Mouse (Mus musculus): ENCODE measurements around the gene Atp12a.

DNA sequence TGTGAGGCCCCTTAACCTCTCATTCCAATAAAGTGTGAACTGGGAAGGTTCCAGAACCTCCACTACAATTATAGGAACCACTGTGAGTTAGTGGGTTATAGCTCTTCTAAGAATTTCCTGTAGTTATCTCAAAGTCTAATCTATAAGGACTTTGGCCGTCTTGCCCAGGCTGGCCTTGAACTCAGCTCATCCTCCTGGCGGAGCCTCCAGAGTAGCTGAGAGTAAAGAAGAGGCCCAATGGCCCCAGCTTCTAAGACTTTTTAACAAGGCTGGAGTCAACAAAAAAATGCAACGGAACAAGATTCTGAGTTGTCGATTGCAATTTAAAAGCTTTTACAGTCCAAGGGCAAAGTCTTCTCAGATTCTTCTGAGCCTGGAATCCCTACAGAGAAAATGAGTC is 48.5 kb upstream of the Atp12a start:
- TF ChIP-seq CTCF (IDR thresholded peaks at IDR 0.05; ENCODE audit: borderline replicate concordance, extremely low read depth, insufficient read depth, insufficient read length) (no peak), POLR2A (IDR thresholded peaks at IDR 0.05; ENCODE audit: borderline replicate concordance, extremely low read depth, insufficient read depth, insufficient read length, poor library complexity, severe bottlenecking) (no peak)
